ENCODE assay signal across 10 mouse cellular contexts in genomic region chr5:113081439-113081838, GRCm38 (mm10). TPM values are rescaled to one million over a fixed set of nuclear protein-coding genes. Genes with fewer than 3 reads are reported as not detected.
A peak's percentile ranks its signal among the peaks of the same experiment; 100 is the strongest.
DNase-seq lines count a peak whose midpoint lies in the region; ATAC-seq and TF ChIP-seq lines count a peak whose summit lies in the region.
"Had no signal": no experiment of that assay in that cellular context is flagged by ENCODE, and none has a peak within 500 bp of the region (broad histone marks: within the 10 kb centered on the region; RNA-seq: fewer than 3 reads in every experiment).

TSS of gene Crybb3 (minus strand) at chr5:113081584.

- peak; percentile 66 for DNase-seq in gastrocnemius, postnatal 14 days
- DNase-seq in gastrocnemius, postnatal 25 days = no peak
- DNase-seq in G1E (ENCODE audit: low spot score) = no peak
- peak; percentile 91 to 95 for DNase-seq in cerebellum, postnatal 25 days
- DNase-seq in hindbrain, postnatal 0 days (ENCODE audit: low spot score) = peak; percentile 38
- DNase-seq in ovary, postnatal 10 days (ENCODE audit: low spot score) = no peak
- DNase-seq in midbrain, embryonic 11.5 days (ENCODE audit: low spot score, missing footprints) = no peak

- peaks cover 89% of the 10 kb centered on the region for H3K9me3 ChIP-seq in G1E (replicated peaks)
- no peaks in the 10 kb centered on the region for H3K9me3 ChIP-seq in hindbrain, postnatal 0 days (ENCODE audit: low read length)
- no peaks in the 10 kb centered on the region for H3K9me3 ChIP-seq in midbrain, embryonic 11.5 days (ENCODE audit: control insufficient read depth, low read length)
- no peaks in the 10 kb centered on the region for H3K9me3 ChIP-seq in forebrain, embryonic 16.5 days (ENCODE audit: control insufficient read depth, low read length)
- H3K9me3 ChIP-seq: limb, embryonic 10.5 days had no signal

- 58% methylated on average over 8 of the region's 8 CpGs for WGBS in hindbrain, postnatal 0 days
- 87% methylated on average over 8 of the region's 8 CpGs for WGBS in midbrain, embryonic 11.5 days
- WGBS in forebrain, embryonic 16.5 days = 82% methylated on average over 8 of the region's 8 CpGs

- H3K27me3 ChIP-seq in G1E (ENCODE audit: insufficient read depth, low read length) = peaks cover 2% of the 10 kb centered on the region; the same call in 1 of the 2 replicates
- H3K27me3 ChIP-seq in hindbrain, postnatal 0 days (ENCODE audit: insufficient read depth, low read length) = no peaks in the 10 kb centered on the region
- H3K27me3 ChIP-seq in midbrain, embryonic 11.5 days (ENCODE audit: control insufficient read depth, insufficient read depth, low read length) = no peaks in the 10 kb centered on the region
- H3K27me3 ChIP-seq in forebrain, embryonic 16.5 days (replicated peaks; ENCODE audit: control insufficient read depth, insufficient read depth, low read length) = no peaks in the 10 kb centered on the region

- TF ChIP-seq CTCF in G1E (IDR thresholded peaks at IDR 0.05; ENCODE audit: low read depth, low read length) = no peak
- TF ChIP-seq CTCF in hindbrain, postnatal 0 days (IDR thresholded peaks at IDR 0.05; ENCODE audit: low read depth) = no peak

- H3K27ac ChIP-seq in hindbrain, postnatal 0 days = no peak within 1 kb of the TSS
- H3K27ac ChIP-seq in midbrain, embryonic 11.5 days (ENCODE audit: low read depth, low read length) = no peak within 1 kb of the TSS
- no peak within 1 kb of the TSS for H3K27ac ChIP-seq in forebrain, embryonic 16.5 days (ENCODE audit: low read length)
- H3K27ac ChIP-seq: limb, embryonic 10.5 days had no signal

- H3K4me1 ChIP-seq in G1E (ENCODE audit: insufficient read depth, low read depth, low read length) = no peaks in the 10 kb centered on the region
- 0 out of 2 replicates have a peak, but pooled peaks cover 3% of the 10 kb centered on the region for H3K4me1 ChIP-seq in hindbrain, postnatal 0 days (ENCODE audit: insufficient read depth, low read length)
- H3K4me1 ChIP-seq in midbrain, embryonic 11.5 days (ENCODE audit: control insufficient read depth, insufficient read depth, low read length) = no peaks in the 10 kb centered on the region; the same call in 1 of the 2 replicates
- peaks cover 8% of the 10 kb centered on the region for H3K4me1 ChIP-seq in forebrain, embryonic 16.5 days (replicated peaks; ENCODE audit: control insufficient read depth, insufficient read depth, low read length)

- peak within 1 kb of the TSS; percentile 17; the same call in 1 of the 2 replicates for H3K4me3 ChIP-seq in G1E (ENCODE audit: low read depth, low read length)
- no peak within 1 kb of the TSS for H3K4me3 ChIP-seq in hindbrain, postnatal 0 days (ENCODE audit: low read length)
- H3K4me3 ChIP-seq in midbrain, embryonic 11.5 days (ENCODE audit: low read depth, low read length) = no peak within 1 kb of the TSS
- no peak within 1 kb of the TSS for H3K4me3 ChIP-seq in forebrain, embryonic 16.5 days (replicated peaks; ENCODE audit: low read length)
- H3K4me3 ChIP-seq: limb, embryonic 10.5 days had no signal

- H3K36me3 ChIP-seq in G1E (replicated peaks) = no peaks in the 10 kb centered on the region
- no peaks in the 10 kb centered on the region for H3K36me3 ChIP-seq in hindbrain, postnatal 0 days (ENCODE audit: insufficient read depth, low read length)
- H3K36me3 ChIP-seq in midbrain, embryonic 11.5 days (ENCODE audit: control insufficient read depth, insufficient read depth, low read length) = no peaks in the 10 kb centered on the region
- H3K36me3 ChIP-seq in forebrain, embryonic 16.5 days (ENCODE audit: control insufficient read depth, insufficient read depth) = no peaks in the 10 kb centered on the region
- H3K36me3 ChIP-seq: limb, embryonic 10.5 days had no signal

- H3K4me2 ChIP-seq in hindbrain, postnatal 0 days (ENCODE audit: low read depth, low read length) = no peak within 1 kb of the TSS
- H3K4me2 ChIP-seq in midbrain, embryonic 11.5 days = no peak within 1 kb of the TSS
- H3K4me2 ChIP-seq in forebrain, embryonic 16.5 days (ENCODE audit: low read length) = no peak within 1 kb of the TSS

- H3K9ac ChIP-seq in hindbrain, postnatal 0 days (replicated peaks; ENCODE audit: low read length) = no peak within 1 kb of the TSS
- H3K9ac ChIP-seq in midbrain, embryonic 11.5 days (ENCODE audit: low read length) = no peak within 1 kb of the TSS
- H3K9ac ChIP-seq in forebrain, embryonic 16.5 days (replicated peaks; ENCODE audit: low read depth, low read length) = no peak within 1 kb of the TSS

- ATAC-seq in G1E (ENCODE audit: extremely low read depth, insufficient number of reproducible peaks, low FRiP score, poor library complexity, severe bottlenecking) = no peak
- ATAC-seq in hindbrain, postnatal 0 days = no peak
- no peak for ATAC-seq in midbrain, embryonic 11.5 days (ENCODE audit: low FRiP score)
- ATAC-seq in forebrain, embryonic 16.5 days = no peak
- ATAC-seq: forebrain, embryonic 14.5 days had no signal

- intact Hi-C loops in gastrocnemius, postnatal 14 days (cut with DNase I; ENCODE audit: low total_unique reads) = no loop called here

RNA-seq across cellular contexts. Expression of gene Crybb3, which starts in this region (rescaled TPM):
- 1 to 10 TPM in 1 of 2 experiments, under 1 TPM in 1; 0.94 to 2.0 TPM for total RNA-seq in gastrocnemius, postnatal 14 days (2021)
- 1 to 10 TPM in 1 of 2 experiments, under 1 TPM in 1; 0.62 to 1.5 TPM for total RNA-seq in gastrocnemius, postnatal 25 days (2021)
- not detected in 2 replicates for total RNA-seq in G1E (2014; fragmentation: Nextera tagmentation)
- total RNA-seq in G1E (2017) = not detected in 2 replicates
- polyA plus RNA-seq in G1E (2012) = not detected in 2 replicates
- 1.6 and 5.3 TPM in 2 replicates for total RNA-seq in hindbrain, postnatal 0 days (2014; rRNA removed)
- polyA plus RNA-seq in hindbrain, postnatal 0 days (2015; fragmentation: Nextera tagmentation; extraction: Ambion mirVana) = 2.3 and 2.6 TPM in 2 replicates
- 0.18 TPM in 1 of 2 replicates, not detected in the other for polyA plus RNA-seq in midbrain, embryonic 11.5 days (2014; fragmentation: Nextera tagmentation; extraction: Ambion mirVana)
- polyA plus RNA-seq in forebrain, embryonic 16.5 days (2015; fragmentation: Nextera tagmentation; extraction: Ambion mirVana) = 0.56 and 0.94 TPM in 2 replicates

Comparison
In these comparisons a context has a peak if more than half of its experiments do, and no peak if none do; other contexts are left out.
1. DNase-seq: peak in gastrocnemius, postnatal 14 days (single experiment), cerebellum, postnatal 25 days (2 of 2) and hindbrain, postnatal 0 days (single experiment); none in gastrocnemius, postnatal 25 days (single experiment), G1E (single experiment), ovary, postnatal 10 days (single experiment) and midbrain, embryonic 11.5 days (single experiment).